Mouse (Mus musculus) CH12.LX (cell line): ENCODE measurements around the gene Dusp5.

Source experiments
- CTCF ChIP-seq, 2 experiments: IDR thresholded peaks in 1 of 2; conservative IDR thresholded peaks in 1 of 2; 2 replicates each; pipeline ENCODE4 v1.5.1; 2011 to 2012; ENCODE audit warnings: low read depth in 2 of 2, low read length in 2 of 2, improper control_type of control experiment in 1 of 2, inconsistent platforms in 1 of 2, mild to moderate bottlenecking in 1 of 2, moderate library complexity in 1 of 2
- E2F4 ChIP-seq: IDR thresholded peaks from 2 replicates; pipeline ENCODE4 v1.6.1; 2011; ENCODE audit warnings: low read depth, low read length, improper control_type of control experiment; ENCODE audit not compliant: insufficient replicate concordance
- ELF1 ChIP-seq: IDR thresholded peaks from 2 replicates; pipeline ENCODE4 v1.6.1; 2014; ENCODE audit warnings: low read depth, mild to moderate bottlenecking, inconsistent platforms, low read length, improper control_type of control experiment
- HCFC1 ChIP-seq: IDR thresholded peaks from 2 replicates; pipeline ENCODE4 v1.6.1; 2012; ENCODE audit warnings: low read depth, mild to moderate bottlenecking, inconsistent platforms, low read length, improper control_type of control experiment
- MAFK ChIP-seq: IDR thresholded peaks from 2 replicates; pipeline ENCODE4 v1.6.1; 2011; ENCODE audit warnings: low read length, improper control_type of control experiment; ENCODE audit not compliant: insufficient replicate concordance
- MAZ ChIP-seq: IDR thresholded peaks from 2 replicates; pipeline ENCODE4 v1.6.1; 2012; ENCODE audit warnings: low read depth, mild to moderate bottlenecking, inconsistent platforms, low read length, improper control_type of control experiment, moderate library complexity
- MXI1 ChIP-seq: IDR thresholded peaks from 2 replicates; pipeline ENCODE4 v1.6.1; 2011; ENCODE audit warnings: mild to moderate bottlenecking, low read depth, low read length, improper control_type of control experiment
- MYC ChIP-seq: IDR thresholded peaks from 2 replicates; pipeline ENCODE4 v1.6.1; 2011; ENCODE audit warnings: low read depth, mild to moderate bottlenecking, improper control_type of control experiment, low read length
- POLR2A ChIP-seq: IDR thresholded peaks from 2 replicates; pipeline ENCODE4 v1.6.1; 2011; ENCODE audit warnings: low read depth, mild to moderate bottlenecking, improper control_type of control experiment, low read length
- POLR2AphosphoS2 ChIP-seq: IDR thresholded peaks from 2 replicates; pipeline ENCODE4 v1.6.1; 2011; ENCODE audit warnings: low read depth, low read length, improper control_type of control experiment
- RAD21 ChIP-seq: IDR thresholded peaks from 2 replicates; pipeline ENCODE4 v1.6.1; 2011; ENCODE audit warnings: low read depth, mild to moderate bottlenecking, low read length, improper control_type of control experiment, moderate library complexity
- TBP ChIP-seq: conservative IDR thresholded peaks from 2 replicates; pipeline ENCODE4 v1.6.1; 2011; ENCODE audit warnings: low read depth, low read length, improper control_type of control experiment
- USF1 ChIP-seq: IDR thresholded peaks from 2 replicates; pipeline ENCODE4 v1.6.1; 2014; ENCODE audit warnings: low read depth, mild to moderate bottlenecking, inconsistent platforms, low read length, improper control_type of control experiment

DNA sequence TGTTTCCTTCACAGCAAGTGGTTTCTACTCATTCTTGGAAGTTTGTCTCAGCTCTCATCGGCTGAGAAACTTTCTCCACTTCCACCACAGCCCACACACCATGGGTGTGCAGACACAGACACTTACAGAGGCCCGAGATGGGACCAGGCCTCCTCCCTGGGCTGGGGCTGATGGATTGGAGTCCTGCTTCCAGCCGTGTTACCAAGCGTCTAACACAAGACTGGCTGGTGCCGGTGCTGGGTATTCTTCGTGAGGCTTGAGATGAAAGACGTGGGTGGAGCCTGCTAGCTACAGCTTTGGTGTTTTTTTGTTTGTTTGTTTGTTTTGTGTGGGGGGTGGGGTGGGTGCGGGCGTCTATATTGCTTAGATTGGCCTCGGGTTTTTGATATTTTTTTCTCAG, 1.4 kb upstream of the Dusp5 start:
- no peak for TF ChIP-seq CTCF (conservative IDR thresholded peaks at IDR 0.05 in 1 of 2, IDR thresholded peaks at IDR 0.05 in 1 of 2; ENCODE audit: low read depth in 2 of 2, low read length in 2 of 2)
- TF ChIP-seq POLR2A, result no peak
- TF ChIP-seq MYC, result no peak
- TF ChIP-seq E2F4, result no peak
- TF ChIP-seq MXI1, result no peak
- no peak for TF ChIP-seq ELF1
- TF ChIP-seq RAD21, result no peak
- TF ChIP-seq USF1, result no peak
- no peak for TF ChIP-seq MAFK
- no peak for TF ChIP-seq HCFC1
- no peak for TF ChIP-seq POLR2AphosphoS2
- no peak for TF ChIP-seq MAZ
- no peak for TF ChIP-seq TBP
